Mouse (Mus musculus): ENCODE data around the gene Iqsec1. TPM values are rescaled to one million over a fixed set of nuclear protein-coding genes. Genes with fewer than 3 reads are reported as not detected.

Gene Iqsec1
- polyA plus RNA-seq, 1 experiment from 2014 or later: 17.9 TPM

- no peak for ATAC-seq (ENCODE audit: low FRiP score, low read depth)
These were observed 74.7 kb downstream of the Iqsec1 start for GRCm38 (mm10) chr6:90913771-90914170.

DNA sequence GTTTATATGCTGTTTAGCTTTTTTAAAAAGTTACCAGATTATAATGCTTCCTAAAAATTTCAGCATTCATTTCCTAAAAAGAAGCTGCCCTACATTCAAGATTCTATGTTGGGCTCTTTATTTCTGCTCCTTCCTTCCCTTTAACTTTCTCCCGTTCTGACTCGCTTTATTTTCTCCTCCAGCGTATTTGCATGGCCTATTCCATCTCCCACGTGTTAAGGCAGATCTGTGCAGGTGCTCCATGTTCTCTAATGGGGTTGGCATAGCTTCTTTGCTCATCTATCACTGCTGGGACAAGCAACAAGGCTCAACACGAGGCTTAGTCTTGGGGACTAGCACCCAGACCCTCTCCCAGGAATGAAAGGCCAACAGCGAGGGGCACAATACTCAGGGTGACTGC, 75.7 kb downstream of the Iqsec1 start:
- Histone ChIP-seq H3K27me3 (replicated peaks) (no peaks in the 10 kb centered on the region), H3K9ac (no peak overlapping the region), H3K4me3 (no peak overlapping the region), H3K9me3 (no peaks in the 10 kb centered on the region), H3K4me2 (replicated peaks) (no peak overlapping the region), H3K4me1 (no peaks in the 10 kb centered on the region), H3K27ac (no peak overlapping the region), H3K36me3 (no peaks in the 10 kb centered on the region)
- WGBS: 78% methylated on average over 6 of the region's 6 CpGs
- ATAC-seq (ENCODE audit: low FRiP score, low read depth): no peak

More at GRCm38 (mm10) chr6:90913771-90914170, 74.7 kb downstream of the Iqsec1 start:
- Histone ChIP-seq H3K27me3 (replicated peaks) (no peaks in the 10 kb centered on the region), H3K36me3 (no peaks in the 10 kb centered on the region), H3K4me3 (no peak overlapping the region), H3K9me3 (no peaks in the 10 kb centered on the region), H3K9ac (no peak overlapping the region), H3K4me2 (replicated peaks) (no peak overlapping the region), H3K27ac (no peak overlapping the region), H3K4me1 (no peaks in the 10 kb centered on the region)
- WGBS: 87% methylated on average over 5 of the region's 5 CpGs

DNA sequence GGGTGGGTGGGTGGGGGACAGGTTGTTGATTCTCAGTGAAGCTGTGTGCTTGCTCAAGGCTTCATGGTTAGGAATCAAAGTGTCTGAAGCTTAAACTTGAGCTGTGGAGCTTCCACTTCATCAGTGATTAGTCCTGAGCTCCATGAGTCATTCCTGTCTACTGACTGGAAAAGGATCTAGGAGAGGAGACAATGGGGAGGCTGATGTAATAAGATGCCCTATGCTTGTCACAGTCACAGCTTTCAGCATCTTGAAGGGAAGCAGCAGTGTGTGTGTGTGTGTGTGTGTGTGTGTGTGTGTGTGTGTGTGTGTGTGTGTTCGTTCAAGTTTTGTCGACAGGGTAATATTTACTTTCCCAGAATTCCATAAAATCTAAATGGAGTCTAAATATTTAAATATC, 84.3 kb downstream of the Iqsec1 start:
- Histone ChIP-seq H3K36me3 (no peaks in the 10 kb centered on the region), H3K4me1 (peaks cover 5% of the 10 kb centered on the region; the same call in 1 of the 2 replicates), H3K27me3 (replicated peaks) (no peaks in the 10 kb centered on the region), H3K9ac (no peak overlapping the region), H3K27ac (no peak overlapping the region), H3K4me2 (replicated peaks) (no peak overlapping the region), H3K9me3 (no peaks in the 10 kb centered on the region), H3K4me3 (no peak overlapping the region)
- WGBS: 92% methylated on average over 2 of the region's 2 CpGs
- ATAC-seq (ENCODE audit: low FRiP score, low read depth): no peak

GRCm38 (mm10) chr6:90900302-90900701, 88.2 kb downstream of the Iqsec1 start:
- Histone ChIP-seq H3K9ac (no peak overlapping the region), H3K4me3 (no peak overlapping the region), H3K27ac (no peak overlapping the region)

GRCm38 (mm10) chr6:90899266-90899665, 89.2 kb downstream of the Iqsec1 start:
- no peak overlapping the region for H3K9ac ChIP-seq
- no peaks in the 10 kb centered on the region for H3K27me3 ChIP-seq (replicated peaks)
- H3K4me3 ChIP-seq: no peak overlapping the region
- no peak for ATAC-seq (ENCODE audit: low FRiP score, low read depth)
- H3K27ac ChIP-seq: no peak overlapping the region
- 98% methylated on average over 1 of the region's 1 CpGs for WGBS
- H3K36me3 ChIP-seq: no peaks in the 10 kb centered on the region
- H3K4me2 ChIP-seq (replicated peaks): no peak overlapping the region
- peaks cover 5% of the 10 kb centered on the region; the same call in 1 of the 2 replicates for H3K4me1 ChIP-seq
- H3K9me3 ChIP-seq: no peaks in the 10 kb centered on the region

More at GRCm38 (mm10) chr6:90900302-90900701, 88.2 kb downstream of the Iqsec1 start:
- Histone ChIP-seq H3K9me3 (no peaks in the 10 kb centered on the region), H3K4me2 (replicated peaks) (no peak overlapping the region), H3K27me3 (replicated peaks) (no peaks in the 10 kb centered on the region), H3K36me3 (no peaks in the 10 kb centered on the region), H3K4me1 (peaks cover 5% of the 10 kb centered on the region; the same call in 1 of the 2 replicates)
- peak; percentile 50; the same call in 1 of the 2 replicates for ATAC-seq (ENCODE audit: low FRiP score, low read depth)
- 43% methylated on average over 6 of the region's 6 CpGs for WGBS

- no peaks in the 10 kb centered on the region for H3K36me3 ChIP-seq
- H3K9me3 ChIP-seq: no peaks in the 10 kb centered on the region
- 39% methylated on average over 1 of the region's 1 CpGs for WGBS
- H3K27me3 ChIP-seq (replicated peaks): no peaks in the 10 kb centered on the region
- no peak overlapping the region for H3K9ac ChIP-seq
- H3K4me3 ChIP-seq: no peak overlapping the region
- peaks cover 5% of the 10 kb centered on the region; the same call in 1 of the 2 replicates for H3K4me1 ChIP-seq
- H3K27ac ChIP-seq: no peak overlapping the region
- H3K4me2 ChIP-seq (replicated peaks): no peak overlapping the region
- ATAC-seq (ENCODE audit: low FRiP score, low read depth): no peak
These were observed 90.4 kb downstream of the Iqsec1 start for GRCm38 (mm10) chr6:90898107-90898506.

- H3K27ac ChIP-seq: no peak overlapping the region
- H3K4me2 ChIP-seq (replicated peaks): no peak overlapping the region
- no peaks in the 10 kb centered on the region for H3K27me3 ChIP-seq (replicated peaks)
- H3K9me3 ChIP-seq: no peaks in the 10 kb centered on the region
- H3K4me1 ChIP-seq: no peaks in the 10 kb centered on the region
- ATAC-seq (ENCODE audit: low FRiP score, low read depth): no peak
- no peaks in the 10 kb centered on the region for H3K36me3 ChIP-seq
- H3K9ac ChIP-seq: no peak overlapping the region
- no peak overlapping the region for H3K4me3 ChIP-seq
- 94% methylated on average over 1 of the region's 1 CpGs for WGBS
These were observed 96.1 kb downstream of the Iqsec1 start for GRCm38 (mm10) chr6:90892401-90892800.

DNA sequence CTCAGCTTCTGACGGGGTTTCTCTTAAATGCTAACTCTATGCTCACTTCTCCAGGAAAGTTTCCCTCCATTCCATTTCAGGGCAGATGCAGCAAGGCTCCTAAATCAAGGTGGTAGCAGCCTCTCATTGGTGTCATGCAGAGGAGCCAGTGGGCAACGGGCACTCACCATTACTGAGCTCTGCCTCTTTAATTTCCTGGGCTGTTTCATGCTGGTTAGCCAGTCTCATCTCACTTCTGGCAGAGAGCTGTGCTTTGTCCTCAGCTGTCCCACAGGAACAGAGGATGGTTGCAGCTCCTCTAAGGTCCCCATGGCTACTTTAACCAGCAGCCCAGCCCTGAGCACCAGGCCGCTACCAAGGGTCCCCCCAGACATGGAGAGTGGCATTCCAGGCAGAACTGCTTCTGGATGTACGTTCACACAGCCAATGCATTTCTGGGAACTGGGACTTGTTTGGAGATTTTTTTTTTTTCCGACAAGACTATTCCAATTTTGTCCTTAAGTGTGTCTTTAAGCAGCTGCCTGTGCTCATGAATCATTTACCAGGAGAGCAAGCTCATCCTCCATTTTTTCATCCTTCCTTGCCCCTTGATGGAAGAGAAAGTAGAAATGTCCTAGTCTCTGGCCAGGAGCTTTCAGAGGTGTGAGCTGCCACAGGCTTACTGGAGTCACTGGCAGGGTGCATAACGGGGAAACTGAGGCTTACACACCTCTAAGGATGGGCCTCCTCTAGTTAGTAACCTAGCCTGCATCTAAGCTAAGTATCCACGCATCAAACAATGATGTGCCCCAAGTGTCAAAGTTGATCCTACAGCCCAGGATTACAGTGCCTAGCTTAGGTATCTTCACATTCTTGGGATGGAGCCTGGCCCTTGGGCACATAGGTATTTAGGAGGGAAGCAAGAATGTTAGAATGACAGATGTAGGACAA, 98.9 kb downstream of the Iqsec1 start:
- no peak overlapping the region for H3K9ac ChIP-seq
- H3K27ac ChIP-seq: no peak overlapping the region
- no peaks in the 10 kb centered on the region for H3K36me3 ChIP-seq
- no peak overlapping the region for H3K4me3 ChIP-seq
- H3K4me2 ChIP-seq (replicated peaks): no peak overlapping the region
- 0 out of 2 replicates have a peak, but pooled peaks cover under 1% of the 10 kb centered on the region for H3K4me1 ChIP-seq
- no peak for ATAC-seq (ENCODE audit: low FRiP score, low read depth)
- WGBS: 82% methylated on average over 7 of the region's 7 CpGs
- H3K27me3 ChIP-seq (replicated peaks): no peaks in the 10 kb centered on the region
- H3K9me3 ChIP-seq: no peaks in the 10 kb centered on the region

DNA sequence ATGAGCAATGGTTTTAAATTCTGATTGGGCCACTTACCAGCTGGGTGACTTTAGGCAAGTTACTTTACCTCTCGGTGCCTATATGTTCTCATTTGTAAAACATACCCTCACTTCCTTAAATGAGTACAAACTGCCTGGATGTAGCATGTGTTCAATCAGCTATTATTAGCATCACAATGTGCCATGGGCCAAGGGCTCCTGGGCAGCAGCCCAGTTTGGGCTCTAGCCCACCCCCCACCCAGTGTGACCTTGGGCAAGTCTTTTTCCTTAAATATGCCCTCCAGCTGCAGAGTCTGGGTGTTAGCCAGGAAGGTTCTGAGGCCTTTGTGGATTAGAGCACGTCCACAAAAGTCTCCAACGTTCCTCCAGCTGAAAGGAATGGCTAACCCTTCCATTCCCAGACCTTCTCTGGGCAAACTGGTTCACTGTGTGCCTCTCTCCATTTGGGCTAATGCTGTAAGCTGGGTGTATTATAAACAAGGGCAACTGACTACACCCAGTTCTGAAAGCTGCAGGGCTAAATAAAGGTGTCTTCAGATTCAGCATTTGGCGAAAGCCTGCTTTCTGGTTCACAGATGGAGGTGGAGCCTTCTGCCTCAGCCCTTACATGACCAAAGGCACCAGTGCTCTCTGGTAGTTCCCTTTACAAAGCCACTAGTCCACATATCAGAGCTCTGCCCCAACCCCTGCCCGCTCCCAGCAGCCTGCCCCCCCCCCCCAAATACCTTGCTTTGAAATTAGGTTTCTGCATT, 101.3 kb downstream of the Iqsec1 start:
- no peaks in the 10 kb centered on the region for H3K27me3 ChIP-seq (replicated peaks)
- WGBS: 79% methylated on average over 5 of the region's 5 CpGs
- H3K4me1 ChIP-seq: 0 out of 2 replicates have a peak, but pooled peaks cover 4% of the 10 kb centered on the region
- H3K9me3 ChIP-seq: no peaks in the 10 kb centered on the region
- no peak for ATAC-seq (ENCODE audit: low FRiP score, low read depth)
- no peak overlapping the region for H3K27ac ChIP-seq
- H3K9ac ChIP-seq: no peak overlapping the region
- H3K4me3 ChIP-seq: no peak overlapping the region
- H3K36me3 ChIP-seq: no peaks in the 10 kb centered on the region
- no peak overlapping the region for H3K4me2 ChIP-seq (replicated peaks)

DNA sequence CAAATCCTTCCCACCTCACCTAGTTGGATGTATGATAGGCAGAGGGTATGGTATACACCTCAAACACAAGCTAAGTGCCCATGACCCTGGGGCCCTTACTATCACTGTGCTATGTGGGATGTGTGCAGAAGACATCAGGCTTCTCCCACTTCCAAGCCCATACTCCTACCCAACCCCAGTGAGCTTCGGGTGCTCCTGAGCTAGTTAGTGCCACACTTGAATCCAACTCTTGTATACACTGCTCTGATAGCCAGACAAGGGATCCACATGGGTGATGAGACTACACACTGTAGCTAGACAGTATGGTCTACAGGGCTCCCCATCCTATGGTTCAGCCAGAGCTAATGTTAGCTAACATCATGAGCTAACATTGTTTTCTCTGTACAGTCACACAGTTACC, 102.9 kb downstream of the Iqsec1 start:
- no peak overlapping the region for H3K4me2 ChIP-seq (replicated peaks)
- no peak overlapping the region for H3K4me3 ChIP-seq
- no peak overlapping the region for H3K9ac ChIP-seq
- no peaks in the 10 kb centered on the region for H3K27me3 ChIP-seq (replicated peaks)
- H3K4me1 ChIP-seq: 0 out of 2 replicates have a peak, but pooled peaks cover 4% of the 10 kb centered on the region
- no peaks in the 10 kb centered on the region for H3K9me3 ChIP-seq
- no peak overlapping the region for H3K27ac ChIP-seq
- WGBS: 95% methylated on average over 1 of the region's 1 CpGs
- no peak for ATAC-seq (ENCODE audit: low FRiP score, low read depth)
- H3K36me3 ChIP-seq: no peaks in the 10 kb centered on the region

DNA sequence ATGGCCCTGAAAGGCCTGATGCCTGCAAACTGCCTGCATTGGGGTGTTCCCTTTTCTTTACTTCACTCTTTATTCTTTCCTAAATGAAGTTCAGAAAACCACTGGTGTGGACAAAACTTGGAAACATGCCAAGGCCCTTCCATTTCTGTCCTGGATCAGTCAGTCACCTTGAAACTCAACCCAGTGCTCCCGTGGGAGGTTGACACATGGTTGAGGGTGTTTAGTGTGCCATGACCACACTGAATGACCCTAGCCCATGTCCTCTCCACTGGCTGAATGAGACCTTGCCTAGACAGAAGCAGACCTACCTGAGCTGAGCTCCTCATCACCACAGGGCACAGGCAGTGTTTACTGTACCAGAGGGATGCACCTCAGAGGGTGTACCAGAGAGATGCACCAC, 103.9 kb downstream of the Iqsec1 start:
- Histone ChIP-seq H3K4me1 (0 out of 2 replicates have a peak, but pooled peaks cover 4% of the 10 kb centered on the region), H3K36me3 (no peaks in the 10 kb centered on the region), H3K4me3 (no peak overlapping the region), H3K9me3 (no peaks in the 10 kb centered on the region), H3K4me2 (replicated peaks) (no peak overlapping the region), H3K9ac (no peak overlapping the region), H3K27ac (no peak overlapping the region), H3K27me3 (replicated peaks) (no peaks in the 10 kb centered on the region)
- 34% methylated on average over 1 of the region's 1 CpGs for WGBS
- no peak for ATAC-seq (ENCODE audit: low FRiP score, low read depth)

DNA sequence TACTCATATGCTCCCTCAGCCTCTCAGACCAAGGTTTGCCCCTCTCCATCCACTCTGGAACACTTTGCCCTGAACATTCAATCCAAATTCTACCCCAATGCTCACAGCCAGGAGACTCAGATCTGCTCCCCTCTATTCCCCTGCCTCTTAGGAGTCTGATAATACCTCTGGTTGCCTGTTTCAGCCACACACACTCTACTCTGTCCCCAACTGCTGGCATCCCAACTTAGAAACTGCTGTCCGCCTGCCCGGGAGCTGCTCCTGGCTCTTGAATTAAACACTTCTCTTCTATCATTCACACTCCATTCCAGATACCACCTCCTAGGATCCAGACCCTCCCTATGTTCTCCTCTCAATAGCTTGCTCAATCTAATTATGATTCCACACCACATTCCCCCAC, 107.5 kb downstream of the Iqsec1 start:
- Histone ChIP-seq H3K27me3 (replicated peaks) (no peaks in the 10 kb centered on the region), H3K4me1 (0 out of 2 replicates have a peak, but pooled peaks cover 4% of the 10 kb centered on the region), H3K27ac (no peak overlapping the region), H3K9me3 (no peaks in the 10 kb centered on the region), H3K4me3 (no peak overlapping the region), H3K9ac (no peak overlapping the region), H3K4me2 (replicated peaks) (no peak overlapping the region), H3K36me3 (no peaks in the 10 kb centered on the region)
- ATAC-seq (ENCODE audit: low FRiP score, low read depth): no peak
- 84% methylated on average over 2 of the region's 2 CpGs for WGBS
